Mouse (Mus musculus): ENCODE data around the gene Tmem30c. TPM values are rescaled to one million over a fixed set of nuclear protein-coding genes. Genes with fewer than 3 reads are reported as not detected.

Gene Tmem30c
- polyA plus RNA-seq, 1 experiment from 2014 or later: not detected

DNA sequence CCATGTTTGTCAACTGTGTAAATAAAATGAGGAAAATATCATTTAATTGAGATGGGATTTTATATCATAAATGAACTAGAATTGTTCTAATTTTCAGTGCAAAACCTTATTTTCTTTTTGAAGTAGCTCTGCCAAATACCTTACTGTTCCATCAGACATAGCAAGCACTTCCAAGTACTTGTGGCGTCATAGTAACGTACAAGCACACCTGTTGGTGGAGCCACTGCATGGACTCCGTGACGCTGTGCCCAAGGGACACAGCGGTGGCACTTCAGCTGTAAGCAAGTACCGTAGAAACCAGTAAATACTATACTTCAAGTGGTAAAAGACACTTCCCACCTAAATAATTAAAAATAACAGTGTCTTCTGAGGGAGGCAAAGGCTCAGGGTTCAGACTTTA is 72.3 kb downstream of the Tmem30c start:
- Histone ChIP-seq H3K36me3 (ENCODE audit: control insufficient read depth, insufficient read depth) (no peaks in the 10 kb centered on the region), H3K4me1 (ENCODE audit: control insufficient read depth, low read depth, low read length) (no peaks in the 10 kb centered on the region), H3K9me3 (replicated peaks; ENCODE audit: control insufficient read depth, low read length) (no peaks in the 10 kb centered on the region), H3K4me2 (ENCODE audit: low read depth, low read length) (no peak overlapping the region), H3K9ac (ENCODE audit: low read depth, low read length) (no peak overlapping the region), H3K27ac (ENCODE audit: low read length) (no peak overlapping the region), H3K4me3 (ENCODE audit: low read depth, low read length) (no peak overlapping the region), H3K27me3 (ENCODE audit: control insufficient read depth, insufficient read depth, low read depth, low read length) (no peaks in the 10 kb centered on the region)
- 85% methylated on average over 6 of the region's 6 CpGs for WGBS (ENCODE audit: insufficient replicate concordance)
- no peak for ATAC-seq (ENCODE audit: low read depth)

Other genes starting within 250 kb of the Tmem30c start
- gene Tmem45a2, start 221.5 kb downstream of the Tmem30c start, polyA plus RNA-seq (2015; fragmentation: Nextera tagmentation; extraction: Ambion mirVana): 0.13 and 0.27 TPM in 2 replicates
- 18.3 and 19.5 TPM in 2 replicates for gene Tomm70a, start 171.2 kb downstream of the Tmem30c start, polyA plus RNA-seq (2015; fragmentation: Nextera tagmentation; extraction: Ambion mirVana)
- 47.4 and 48.0 TPM in 2 replicates for gene Nit2, start 125.5 kb downstream of the Tmem30c start, polyA plus RNA-seq (2015; fragmentation: Nextera tagmentation; extraction: Ambion mirVana)
- gene Tbc1d23, start 61.4 kb downstream of the Tmem30c start, polyA plus RNA-seq (2015; fragmentation: Nextera tagmentation; extraction: Ambion mirVana): 5.7 and 5.8 TPM in 2 replicates
- 3.8 and 5.0 TPM in 2 replicates for gene Filip1l, start 60.2 kb upstream of the Tmem30c start, polyA plus RNA-seq (2015; fragmentation: Nextera tagmentation; extraction: Ambion mirVana)

Measured in liver, embryonic 16.5 days (tissue).